Mouse (Mus musculus): ENCODE measurements around the gene Slit3.
A peak's percentile ranks its signal among the peaks of the same experiment; 100 is the strongest.

Slit3 gene

GRCm38 (mm10) chr11:35304216-35304975 is 183.4 kb downstream of the Slit3 start:
- DNase-seq (ENCODE audit: low read depth, low spot score): no peak

GRCm38 (mm10) chr11:35305111-35305510 is 184.1 kb downstream of the Slit3 start:
- DNase-seq (ENCODE audit: low read depth, low spot score): no peak

DNA sequence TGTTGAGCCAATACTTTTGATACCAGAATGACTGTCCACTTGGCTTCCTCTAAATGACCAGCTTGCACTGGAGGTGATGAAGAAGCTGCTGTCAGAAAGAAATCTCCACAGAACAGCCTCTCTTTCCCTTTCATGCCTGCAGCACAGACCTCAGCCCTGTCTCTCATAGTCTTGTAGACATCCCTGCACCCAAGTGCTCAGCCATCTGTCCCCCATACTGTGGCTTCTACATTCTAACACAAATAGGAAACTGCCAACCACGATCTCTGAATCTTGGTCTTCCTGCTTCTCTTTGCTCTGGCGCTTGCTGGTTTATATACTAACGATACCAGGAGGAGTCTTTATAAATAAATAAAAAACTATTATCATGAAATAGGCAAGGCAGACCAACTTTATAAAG is 184.9 kb downstream of the Slit3 start:
- DNase-seq (ENCODE audit: low read depth, low spot score): no peak

- DNase-seq (ENCODE audit: low read depth, low spot score): no peak
Measured at GRCm38 (mm10) chr11:35306922-35307321, 185.9 kb downstream of the Slit3 start.

GRCm38 (mm10) chr11:35307992-35308391 is 187.0 kb downstream of the Slit3 start:
- no peak for DNase-seq (ENCODE audit: low read depth, low spot score)

DNA sequence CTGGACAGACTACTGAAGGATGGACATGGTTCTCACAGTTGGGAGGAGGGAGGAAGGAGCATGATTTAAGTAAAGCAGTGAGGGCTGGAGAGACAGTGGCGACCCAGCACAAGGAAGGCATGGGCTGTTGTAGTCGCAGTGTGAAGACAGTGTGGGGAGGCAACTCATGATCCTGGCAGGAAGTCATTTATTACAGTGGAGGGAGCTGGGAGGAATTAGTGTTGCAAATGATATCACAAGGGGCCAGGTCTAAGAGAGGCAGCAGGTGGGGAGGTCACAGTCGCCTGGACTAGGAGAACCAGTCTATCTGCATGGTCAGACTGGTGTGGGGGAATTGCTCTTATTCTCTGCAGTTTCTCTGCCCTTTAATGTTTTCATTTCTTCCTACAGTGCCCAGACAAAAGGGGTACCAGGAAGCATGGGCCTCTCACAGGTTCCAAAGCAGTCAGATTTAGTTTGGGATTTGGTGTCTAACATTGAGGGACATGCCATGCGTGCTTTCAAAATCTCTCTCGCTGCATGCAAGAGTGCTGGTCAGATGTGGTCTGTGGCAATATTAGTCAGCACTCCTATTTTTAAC is 194.5 kb downstream of the Slit3 start:
- no peak for DNase-seq (ENCODE audit: low read depth, low spot score)

GRCm38 (mm10) chr11:35317221-35317620 is 196.2 kb downstream of the Slit3 start:
- no peak for DNase-seq (ENCODE audit: low read depth, low spot score)

DNA sequence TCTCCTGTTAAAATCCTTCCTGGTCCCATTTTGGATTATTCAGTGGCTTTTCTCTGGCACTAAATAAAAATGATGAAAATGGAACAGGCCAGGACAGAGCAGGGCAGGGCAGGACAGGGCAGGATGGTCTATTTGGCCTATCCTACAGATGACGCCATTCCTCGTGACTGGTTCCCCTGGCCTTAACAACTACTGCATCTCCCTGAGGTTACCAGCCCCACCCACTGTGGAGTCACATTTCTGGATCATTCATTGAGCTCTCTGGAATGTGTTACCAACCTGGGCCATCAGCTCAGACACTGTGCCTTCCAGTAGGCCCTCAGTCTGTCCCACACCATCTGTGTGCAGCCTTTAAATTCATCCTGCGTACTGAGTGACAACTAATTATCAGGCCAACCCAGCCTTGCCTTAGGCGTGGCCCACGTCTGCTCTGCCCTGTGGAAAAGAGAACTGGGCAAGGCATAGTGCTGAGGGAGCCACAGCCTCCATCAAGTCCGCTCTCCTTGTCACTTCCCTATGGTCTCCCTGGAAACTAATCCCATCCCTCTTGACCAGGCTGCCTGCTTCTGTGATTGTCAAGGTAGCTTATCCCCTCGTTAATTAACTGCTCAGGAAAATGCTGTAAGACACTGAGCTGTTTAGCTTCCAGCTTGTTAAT is 196.9 kb downstream of the Slit3 start:
- no peak for DNase-seq (ENCODE audit: low read depth, low spot score)

DNA sequence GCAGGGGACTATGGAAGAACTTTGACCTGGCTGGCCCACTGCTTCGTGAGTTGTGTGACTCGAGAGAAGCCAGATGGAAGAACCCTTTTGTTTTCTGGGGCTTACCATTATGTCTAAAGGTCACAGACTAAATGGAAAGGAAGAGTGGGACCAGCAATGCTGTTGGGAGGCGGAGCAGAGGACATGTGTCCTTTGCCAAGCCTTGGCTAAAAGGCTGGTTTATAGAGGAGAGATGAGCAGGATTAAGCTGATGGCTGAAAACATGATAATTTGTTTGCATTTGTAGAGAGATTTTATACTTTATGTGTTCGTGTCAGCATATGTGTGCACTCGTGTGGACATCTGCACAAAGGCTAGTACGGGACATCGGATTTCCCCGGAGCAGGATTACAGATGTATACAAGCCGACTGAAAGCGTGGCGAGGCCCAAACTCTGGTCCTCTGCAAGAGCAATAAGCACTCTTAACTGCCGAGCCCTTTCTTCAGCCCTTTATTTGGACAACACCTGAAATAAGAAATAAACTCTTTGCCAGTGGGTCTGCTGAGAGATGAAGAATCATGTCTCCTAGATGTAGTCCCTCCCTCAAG is 197.5 kb downstream of the Slit3 start:
- no peak for DNase-seq (ENCODE audit: low read depth, low spot score)

DNA sequence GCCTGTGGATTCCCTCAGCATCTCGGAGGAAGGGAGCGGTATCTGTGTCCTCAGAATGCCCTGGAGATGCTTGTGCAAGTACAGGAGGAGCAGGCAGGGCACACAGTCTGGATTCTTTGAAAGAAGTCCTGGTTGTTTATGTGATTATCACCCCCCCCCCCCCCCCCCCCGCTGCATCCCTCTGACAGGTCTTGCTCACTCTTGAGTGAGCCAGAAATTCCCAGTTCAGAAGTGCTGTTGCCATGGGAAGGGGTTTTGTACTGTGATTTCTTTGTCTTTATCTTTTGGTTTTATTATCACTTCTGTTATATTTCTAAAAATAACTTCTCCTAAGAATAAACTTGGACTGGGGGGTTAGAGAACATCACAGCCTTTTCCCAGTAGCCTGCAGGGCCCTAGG is 199.5 kb downstream of the Slit3 start:
- no peak for DNase-seq (ENCODE audit: low read depth, low spot score)

GRCm38 (mm10) chr11:35324397-35324796 is 203.4 kb downstream of the Slit3 start:
- no peak for DNase-seq (ENCODE audit: low read depth, low spot score)

DNA sequence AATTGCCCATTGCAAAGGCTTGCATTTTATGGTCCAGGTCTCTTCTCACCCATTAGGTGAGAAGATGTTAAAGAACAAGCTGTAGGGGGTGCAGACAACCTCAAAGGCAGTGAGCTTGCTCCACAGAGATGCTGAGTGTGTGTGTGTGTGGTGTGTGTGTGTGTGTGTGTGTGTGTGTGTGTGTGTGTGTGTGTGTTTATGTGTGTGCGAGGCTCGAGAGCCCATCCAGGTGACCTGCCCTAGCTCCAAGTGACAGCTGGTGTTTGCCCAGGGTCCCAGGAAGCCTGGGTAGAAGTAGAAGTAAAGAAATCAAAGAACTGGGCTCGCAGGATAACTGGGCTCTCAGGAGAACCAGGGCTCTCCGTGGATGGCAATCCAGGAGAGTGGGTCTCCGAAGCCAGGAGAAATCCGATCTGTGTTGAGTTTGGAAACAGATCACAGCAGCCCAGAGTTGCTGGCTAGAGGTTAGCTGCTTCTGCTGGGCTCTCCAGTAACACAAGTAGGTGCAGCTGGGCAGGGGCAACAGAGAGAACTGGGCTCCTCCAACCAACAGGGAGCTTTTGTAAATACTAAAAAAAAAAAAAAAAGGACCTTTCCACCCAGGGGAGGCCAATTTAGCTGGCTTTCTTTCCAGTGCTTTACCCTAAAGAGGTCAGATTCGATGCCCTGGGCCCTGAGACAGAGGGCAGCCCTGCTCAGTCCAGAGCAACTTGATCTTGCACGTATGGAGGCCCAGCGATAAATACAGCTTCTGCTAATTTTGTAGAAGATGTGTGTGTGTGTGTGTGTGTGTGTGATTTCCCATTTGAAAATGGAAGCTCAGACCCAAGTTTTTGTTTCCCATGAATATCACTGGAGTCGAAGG is 204.3 kb downstream of the Slit3 start:
- no peak for DNase-seq (ENCODE audit: low read depth, low spot score)

GRCm38 (mm10) chr11:35326346-35326745 is 205.3 kb downstream of the Slit3 start:
- DNase-seq (ENCODE audit: low read depth, low spot score): peak; percentile 79

- DNase-seq (ENCODE audit: low read depth, low spot score): no peak
Measured at GRCm38 (mm10) chr11:35327899-35328298, 206.9 kb downstream of the Slit3 start.

- DNase-seq (ENCODE audit: low read depth, low spot score): no peak
Measured at GRCm38 (mm10) chr11:35331476-35331875, 210.5 kb downstream of the Slit3 start.

DNA sequence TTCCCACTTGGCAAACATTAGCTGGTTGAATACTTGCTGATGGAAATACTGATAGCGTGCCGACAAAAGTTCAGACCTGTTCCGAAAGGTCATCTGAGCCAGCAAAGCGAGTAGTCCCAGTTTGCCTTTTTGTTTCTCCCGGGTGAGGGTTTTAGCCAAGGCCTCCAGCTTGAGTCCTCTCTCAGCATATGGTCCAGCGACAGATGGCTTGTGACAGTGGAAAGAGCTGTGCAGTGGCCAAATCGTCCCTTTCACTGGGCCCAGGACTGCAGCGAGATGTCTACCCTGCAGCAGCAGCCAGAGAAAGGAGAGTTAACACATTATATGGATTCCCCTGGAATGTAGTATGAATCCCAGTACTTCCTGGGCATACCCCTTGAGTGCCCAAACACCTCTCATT is 215.5 kb downstream of the Slit3 start:
- DNase-seq (ENCODE audit: low read depth, low spot score): no peak

GRCm38 (mm10) chr11:35337493-35337892 is 216.5 kb downstream of the Slit3 start:
- DNase-seq (ENCODE audit: low read depth, low spot score): no peak

DNA sequence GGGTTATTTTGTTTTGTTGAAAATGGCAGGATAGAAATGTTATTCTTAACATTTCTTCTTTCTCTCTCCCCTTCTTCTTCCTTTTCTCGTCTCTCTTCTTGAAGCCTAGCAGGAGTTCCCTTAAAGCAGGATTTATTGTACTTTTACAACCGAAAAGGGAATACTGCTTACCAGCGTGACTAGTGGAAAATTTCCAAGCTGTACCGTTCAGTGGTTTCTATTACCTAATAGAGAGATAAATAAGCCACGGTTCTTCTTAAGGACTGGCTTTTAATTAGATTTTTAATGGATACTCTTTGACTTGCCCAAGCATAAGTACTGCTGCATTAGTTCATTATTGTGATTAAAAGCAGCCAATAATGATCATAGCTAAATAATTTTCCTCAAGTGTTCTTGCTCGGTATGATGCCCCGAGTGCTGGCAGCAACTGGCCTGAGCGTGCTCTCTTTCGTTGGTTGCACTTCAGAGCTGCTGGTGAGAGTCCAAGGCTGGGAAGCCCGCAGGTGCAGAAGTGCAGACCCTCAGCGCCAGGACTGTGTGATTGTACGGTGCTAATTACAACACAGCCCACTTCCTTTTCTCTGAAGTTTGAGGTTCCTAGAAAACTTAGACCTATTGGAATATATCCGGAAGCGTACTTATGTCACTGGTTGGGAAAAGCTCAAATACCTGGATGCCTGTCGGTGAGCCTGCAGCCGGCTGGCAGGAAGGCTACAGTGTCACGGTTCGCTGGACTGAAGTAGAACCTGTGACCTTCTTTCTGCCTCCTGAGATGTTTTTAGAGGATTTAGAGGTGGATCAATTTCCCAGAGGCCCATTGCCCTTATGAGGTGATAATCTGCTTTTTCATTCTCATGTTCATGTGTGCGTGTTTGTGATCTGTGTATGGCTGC is 217.1 kb downstream of the Slit3 start:
- DNase-seq (ENCODE audit: low read depth, low spot score): no peak

DNA sequence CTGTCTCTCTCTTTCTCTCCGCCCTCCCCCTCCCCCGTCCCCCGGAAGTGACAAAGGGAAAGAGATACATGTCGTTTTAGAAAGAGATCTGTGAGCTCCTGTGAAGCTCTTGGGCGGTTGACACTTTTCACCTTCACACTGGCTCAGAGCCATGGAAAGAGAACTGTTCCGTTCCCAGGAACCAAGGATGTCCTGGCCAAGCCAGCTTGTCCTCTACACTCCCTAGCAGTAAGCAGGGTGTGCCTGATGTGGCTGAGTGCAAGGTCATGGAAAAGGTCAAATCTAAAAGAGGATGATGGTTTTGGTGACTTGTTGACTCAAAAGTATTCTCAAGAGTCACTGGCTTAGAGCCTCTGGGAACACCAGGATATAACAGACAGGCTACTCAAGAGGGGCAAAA is 219.7 kb downstream of the Slit3 start:
- peak; percentile 22 for DNase-seq (ENCODE audit: low read depth, low spot score)

DNA sequence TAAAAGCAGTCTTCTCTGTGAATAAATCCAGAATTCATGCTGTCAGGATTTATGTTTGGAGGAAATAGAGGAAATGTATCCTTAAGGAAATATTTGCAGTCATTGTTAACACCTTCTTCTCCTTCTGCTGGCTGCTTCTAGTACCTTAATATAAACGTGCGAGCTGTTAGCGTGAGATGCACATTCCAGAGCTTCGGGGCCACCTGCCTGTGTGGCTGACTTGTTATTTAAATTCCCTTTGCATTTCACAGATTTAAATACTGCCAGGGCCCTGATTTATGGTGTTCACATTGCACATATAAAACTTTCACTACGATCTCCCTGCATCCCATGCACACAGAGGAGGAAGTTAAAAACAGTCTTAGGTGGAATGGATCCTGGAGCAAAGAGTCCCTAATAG is 221.5 kb downstream of the Slit3 start:
- no peak for DNase-seq (ENCODE audit: low read depth, low spot score)

All from ES-CJ7 (cell line).